Mouse (Mus musculus): ENCODE data around the gene Kctd15.

DNA sequence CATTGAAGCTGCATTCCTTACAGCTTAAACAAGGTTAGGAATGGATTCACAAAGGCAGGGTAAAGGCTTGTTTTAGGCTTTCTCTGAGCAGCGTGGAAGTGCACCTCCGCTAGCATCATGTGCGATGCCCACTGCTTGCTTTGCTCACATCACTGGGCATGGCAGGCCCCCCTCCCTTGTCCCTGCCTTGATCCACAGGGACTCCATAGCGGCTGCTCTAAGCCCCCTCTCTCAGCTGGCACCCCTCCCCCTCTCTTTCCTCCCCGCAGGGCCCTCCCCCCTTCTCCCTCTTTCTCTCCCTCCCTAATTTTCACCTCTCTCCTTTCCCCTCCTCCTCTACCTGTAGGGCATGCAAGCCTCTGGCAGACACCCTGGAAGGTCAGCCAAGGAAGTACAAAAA, 5.7 kb upstream of the Kctd15 start:
- TF ChIP-seq CTCF (IDR thresholded peaks at IDR 0.05; ENCODE audit: low read depth, low read length) (no peak), EP300 (IDR thresholded peaks at IDR 0.05; ENCODE audit: insufficient read depth, low read depth, low read length) (0 out of 2 replicates have a peak, but pooled peaks have one; percentile 61), POLR2A (IDR thresholded peaks at IDR 0.05; ENCODE audit: insufficient read depth, low read length) (no peak)

Data from ES-Bruce4 (cell line).